Mouse (Mus musculus): ENCODE measurements around the gene Zcchc9. TPM values are rescaled to one million over a fixed set of nuclear protein-coding genes. Genes with fewer than 3 reads are reported as not detected.
"Not testable (repeated sequence)": the region's sequence is repeated elsewhere in the genome, so short reads cannot be mapped to it uniquely, and the experiment has no call there.

The Zcchc9 gene
- total RNA-seq, 2 experiments from 2014 or later = 20.6 to 21.7 TPM

GRCm38 (mm10) chr13:91763654-91764053, 43.9 kb downstream of the Zcchc9 start:
- DNase-seq (ENCODE audit: low spot score in 2 of 2) = not testable (repeated sequence)

- no peak for DNase-seq (ENCODE audit: low spot score in 2 of 2)
Measured at GRCm38 (mm10) chr13:91761654-91762445, 45.7 kb downstream of the Zcchc9 start.

- DNase-seq (ENCODE audit: low spot score in 2 of 2) = no peak
Measured at GRCm38 (mm10) chr13:91760302-91761050, 47.0 kb downstream of the Zcchc9 start.

GRCm38 (mm10) chr13:91759791-91760190, 47.7 kb downstream of the Zcchc9 start:
- no peak for DNase-seq (ENCODE audit: low spot score in 2 of 2)

GRCm38 (mm10) chr13:91758316-91759048, 49.0 kb downstream of the Zcchc9 start:
- no peak for DNase-seq (ENCODE audit: low spot score in 2 of 2)

- DNase-seq (ENCODE audit: low spot score in 2 of 2) = no peak
Measured at GRCm38 (mm10) chr13:91756230-91756629, 51.3 kb downstream of the Zcchc9 start.

GRCm38 (mm10) chr13:91754762-91755161, 52.7 kb downstream of the Zcchc9 start:
- no peak for DNase-seq (ENCODE audit: low spot score in 2 of 2)

- no peak for DNase-seq (ENCODE audit: low spot score in 2 of 2)
Measured at GRCm38 (mm10) chr13:91753724-91754123, 53.8 kb downstream of the Zcchc9 start.

- DNase-seq (ENCODE audit: low spot score in 2 of 2) = no peak
Measured at GRCm38 (mm10) chr13:91749981-91750380, 57.5 kb downstream of the Zcchc9 start.

GRCm38 (mm10) chr13:91748401-91748800, 59.1 kb downstream of the Zcchc9 start:
- no peak for DNase-seq (ENCODE audit: low spot score in 2 of 2)

Small RNA genes within 50 kb of the gene (microRNA-seq; reads per million reads assigned to microRNA genes)
- gene Gm27656 = not detected

Other genes with a start within 250 kb of the Zcchc9 start
- under 1 TPM in 1 of 2 experiments, not detected in 1; 0.18 TPM for gene Acot12, start 66.2 kb downstream of the Zcchc9 start, total RNA-seq (2021)
- gene Ckmt2, start 69.2 kb upstream of the Zcchc9 start, total RNA-seq (2021) = 100 to 1,000 TPM; 168 to 176 TPM

Measured in gastrocnemius, postnatal 4 days (tissue).